Mouse (Mus musculus) bone marrow macrophage, adult 2 months (primary cell): ENCODE measurements around the gene Bmp2k. TPM values are rescaled to one million over a fixed set of nuclear protein-coding genes. Genes with fewer than 3 reads are reported as not detected.

Experiments used
- H3K27ac ChIP-seq: 2 replicates; pipeline ENCODE4 v1.5.1; 2012; ENCODE audit warnings: low read depth, low read length; ENCODE audit not compliant: insufficient read depth
- H3K4me1 ChIP-seq: 2 replicates; pipeline ENCODE4 v1.6.1; 2012; ENCODE audit warnings: low read length; ENCODE audit not compliant: control insufficient read depth, insufficient read depth
- H3K4me3 ChIP-seq: 2 replicates; pipeline ENCODE4 v1.5.1; 2012; ENCODE audit warnings: mild to moderate bottlenecking, low read length, moderate library complexity; ENCODE audit not compliant: insufficient read depth
- CTCF ChIP-seq: IDR thresholded peaks from 2 replicates; pipeline ENCODE4 v1.5.1; 2012; ENCODE audit warnings: low read depth, mild to moderate bottlenecking, low read length, moderate library complexity
- POLR2A ChIP-seq: IDR thresholded peaks from 2 replicates; pipeline ENCODE4 v1.6.1; 2012; ENCODE audit warnings: mild to moderate bottlenecking, low read depth, low read length, borderline replicate concordance
- polyA plus RNA-seq: library from polyadenylated mRNA; stranded (reverse); fragments of >200 nt; gene quantifications from 2 replicates; pipeline ENCODE4 v1.2.4, GENCODE M21; 2012; ENCODE audit not compliant: missing spikeins, insufficient read depth, insufficient read length

Gene Bmp2k
- polyA plus RNA-seq, 1 experiment = 41.5 TPM

DNA sequence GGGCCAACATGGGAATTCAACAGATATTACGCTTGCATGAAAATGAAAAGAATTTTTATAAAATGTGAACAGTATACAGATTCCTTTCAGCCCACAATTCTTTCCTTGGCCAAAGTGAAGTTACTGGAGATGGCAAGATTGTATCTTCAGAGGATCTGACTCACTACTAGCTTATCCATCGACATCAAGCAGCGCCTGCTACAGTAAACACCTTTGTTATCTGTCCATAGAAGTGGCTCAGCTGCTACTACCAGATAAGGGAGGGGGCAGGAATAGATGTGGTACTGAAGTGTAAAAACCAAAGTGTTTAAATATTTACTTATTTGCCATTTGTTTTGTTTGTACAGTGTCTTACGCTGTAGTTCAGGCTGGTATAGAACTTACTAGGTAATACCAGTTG lies 8.6 kb upstream of the Bmp2k start:
- H3K27ac ChIP-seq = no peak overlapping the region
- no peak overlapping the region for H3K4me3 ChIP-seq
- H3K4me1 ChIP-seq = peaks cover 4% of the 10 kb centered on the region; the same call in 1 of the 2 replicates
- TF ChIP-seq POLR2A (no peak), CTCF (no peak)

DNA sequence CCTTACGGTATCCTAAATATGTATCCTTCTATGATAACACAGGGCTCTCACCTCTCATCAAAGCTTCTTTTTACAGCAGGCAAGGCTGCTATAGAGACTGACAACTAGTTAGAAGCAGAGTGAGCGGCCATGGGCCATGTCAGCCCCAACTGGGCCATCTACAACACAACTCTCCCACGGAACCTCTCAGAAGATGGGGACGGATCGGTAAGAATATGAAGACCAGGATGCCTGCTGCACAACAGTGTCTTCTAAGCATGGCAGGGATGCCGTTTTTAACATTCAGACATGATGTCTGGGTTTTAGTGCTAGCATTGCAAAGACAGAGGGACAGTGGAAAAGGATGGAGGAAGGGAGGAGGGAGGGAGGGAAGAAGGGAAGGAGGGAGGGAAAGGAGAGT lies 6.3 kb upstream of the Bmp2k start:
- no peak overlapping the region for H3K4me3 ChIP-seq
- no peak overlapping the region for H3K27ac ChIP-seq
- TF ChIP-seq CTCF (no peak), POLR2A (no peak)
- peaks cover 7% of the 10 kb centered on the region for H3K4me1 ChIP-seq

DNA sequence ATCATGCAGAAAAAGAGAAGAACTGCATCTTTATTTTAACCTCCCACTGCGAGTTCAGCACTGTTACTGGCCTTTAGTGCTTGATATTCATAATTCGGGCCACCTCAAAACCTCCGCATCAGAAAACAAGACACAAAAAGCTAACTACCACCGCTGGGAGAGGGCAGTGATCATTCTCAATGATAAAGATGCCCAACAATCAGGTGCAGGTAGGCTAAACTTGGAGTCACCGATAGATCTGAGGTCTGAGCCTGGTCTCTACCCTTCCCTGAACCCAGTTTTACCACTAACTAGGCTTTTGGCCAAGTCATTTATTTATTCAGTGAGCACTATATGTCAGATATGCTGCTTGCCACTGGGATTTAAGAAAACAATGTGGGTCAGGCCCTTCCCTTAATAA lies 4.8 kb upstream of the Bmp2k start:
- H3K4me3 ChIP-seq = no peak overlapping the region
- H3K4me1 ChIP-seq = peaks cover 15% of the 10 kb centered on the region
- TF ChIP-seq POLR2A (no peak), CTCF (no peak)
- no peak overlapping the region for H3K27ac ChIP-seq

DNA sequence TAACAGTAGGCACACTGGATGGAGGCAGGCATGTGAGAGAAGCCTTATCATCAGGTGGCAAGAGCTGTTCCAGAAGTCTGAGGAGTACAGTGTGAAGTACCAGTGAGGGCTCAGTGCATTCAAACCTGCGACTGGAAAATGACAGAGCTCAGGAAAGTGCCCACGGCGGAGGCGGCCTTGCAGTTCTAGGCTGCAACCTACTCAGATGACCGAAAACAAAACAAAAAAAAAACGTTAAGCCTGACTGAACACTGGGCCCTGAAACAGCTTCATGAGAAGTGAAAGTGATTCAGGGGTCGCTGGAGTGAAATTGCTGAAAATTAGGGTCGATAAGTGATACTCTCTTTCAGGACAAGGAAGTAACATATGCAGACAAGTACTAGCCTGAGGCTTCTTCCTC lies 4.4 kb upstream of the Bmp2k start:
- TF ChIP-seq CTCF = no peak
- TF ChIP-seq POLR2A = no peak
- Histone ChIP-seq H3K4me1 (peaks cover 14% of the 10 kb centered on the region), H3K27ac (no peak overlapping the region)

DNA sequence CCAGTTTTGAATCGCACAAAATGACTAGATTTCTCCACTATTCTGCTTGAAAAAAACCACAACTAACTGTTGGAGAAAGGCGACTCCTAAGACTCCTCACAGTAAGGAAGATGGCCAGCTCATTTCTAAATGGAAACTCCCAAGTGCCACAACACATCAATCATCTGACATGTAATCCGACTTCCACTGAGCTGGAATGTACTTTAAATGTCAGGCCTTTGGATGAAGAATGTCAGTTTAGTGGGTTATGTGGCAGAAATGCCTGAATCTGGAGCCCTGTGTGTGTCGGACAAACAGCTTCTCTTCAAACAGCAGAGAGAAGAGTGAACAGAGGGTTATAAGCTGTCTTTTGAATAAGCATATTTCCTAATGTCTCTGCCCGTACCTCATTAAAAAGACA lies 1.7 kb upstream of the Bmp2k start:
- Histone ChIP-seq H3K4me3 (no peak overlapping the region), H3K4me1 (peaks cover 24% of the 10 kb centered on the region), H3K27ac (no peak overlapping the region)
- TF ChIP-seq POLR2A = no peak
- no peak for TF ChIP-seq CTCF

More for the DNA sequence above, 4.4 kb upstream of the Bmp2k start:
- no peak overlapping the region for H3K4me3 ChIP-seq

DNA sequence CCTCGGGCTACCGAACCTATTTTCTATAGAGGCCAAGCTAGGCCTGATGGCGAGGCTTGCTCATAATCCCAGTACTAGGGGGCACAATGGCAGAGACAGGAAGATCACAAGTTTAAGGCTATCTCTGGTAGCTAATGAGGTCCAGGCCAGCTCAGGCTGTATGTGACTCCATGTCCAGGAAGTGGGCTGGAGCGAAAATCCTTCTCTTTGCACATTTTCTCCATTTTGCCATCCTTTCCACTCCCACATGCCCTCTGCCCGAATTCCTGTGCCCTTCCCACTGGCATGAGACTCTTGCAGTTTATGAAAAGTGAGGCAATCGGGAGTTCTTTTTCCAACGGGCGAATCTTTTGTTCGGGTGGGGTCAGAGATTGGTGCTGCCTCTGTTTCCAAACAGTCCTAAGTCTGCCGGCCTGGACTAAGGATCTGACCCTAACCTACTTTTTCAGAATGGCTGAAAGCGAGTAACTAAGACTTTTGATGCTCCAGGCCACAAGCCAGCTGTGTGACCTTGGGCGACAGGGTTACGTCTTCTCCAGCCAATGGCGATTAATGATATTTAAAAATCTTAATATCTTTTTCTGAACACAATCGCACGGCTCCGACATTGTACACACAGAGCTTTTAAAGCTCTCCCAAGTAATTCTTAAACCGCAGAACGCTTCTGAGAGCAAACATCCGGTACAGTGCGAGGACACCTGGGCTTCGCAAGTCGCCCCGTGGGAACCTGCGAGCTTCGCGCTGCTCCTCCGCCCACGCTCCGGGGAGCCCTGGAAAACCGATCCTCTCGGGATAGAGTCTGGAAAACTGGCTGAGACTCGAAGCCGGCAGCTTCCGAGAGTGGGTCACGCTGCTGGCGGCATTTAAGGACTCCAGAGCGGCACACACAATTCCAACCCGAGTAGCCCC lies 834 bp upstream of the Bmp2k start:
- peaks cover 33% of the 10 kb centered on the region for H3K4me1 ChIP-seq
- peak overlapping the region; percentile 93 for H3K27ac ChIP-seq
- TF ChIP-seq CTCF (no peak), POLR2A (no peak)
- peak overlapping the region; percentile 85 for H3K4me3 ChIP-seq

DNA sequence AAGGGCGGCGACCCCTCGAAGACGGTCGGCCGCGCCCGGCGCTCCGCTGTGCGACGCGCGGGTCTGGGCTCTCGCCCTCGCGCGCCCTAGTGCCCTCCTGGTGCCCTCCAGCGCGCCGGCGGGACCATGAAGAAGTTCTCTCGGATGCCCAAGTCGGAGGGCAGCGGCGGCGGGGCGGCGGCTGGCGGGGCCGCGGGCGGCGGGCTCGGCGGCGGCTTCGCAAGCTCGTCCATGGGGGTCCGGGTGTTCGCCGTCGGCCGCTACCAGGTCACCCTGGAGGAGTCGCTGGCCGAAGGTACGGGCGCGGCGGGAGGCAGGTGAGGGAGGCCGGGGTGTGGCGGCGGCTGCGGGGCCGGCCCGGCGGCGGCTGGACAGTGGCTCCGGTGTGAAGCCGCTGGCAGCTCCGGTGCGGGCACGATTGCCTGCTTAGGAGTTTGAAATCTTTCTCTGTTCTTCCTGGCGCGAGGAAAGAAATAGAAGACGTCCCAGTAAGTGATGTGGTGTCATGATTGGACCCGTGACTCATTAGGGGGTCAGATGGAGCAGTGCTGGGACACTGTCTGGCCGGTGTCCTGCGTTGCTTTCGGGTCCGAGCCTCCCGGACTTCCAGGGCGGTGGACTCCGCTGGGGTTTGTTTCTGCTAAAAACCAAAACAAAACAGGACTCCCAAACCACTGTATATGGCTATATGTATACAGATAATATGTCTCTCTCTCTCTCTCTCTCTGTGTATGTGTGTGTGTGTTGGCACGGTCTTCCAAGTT lies 495 bp downstream of the Bmp2k start:
- H3K4me1 ChIP-seq = peaks cover 43% of the 10 kb centered on the region
- peak overlapping the region; percentile 86 for H3K4me3 ChIP-seq
- no peak for TF ChIP-seq POLR2A
- peak overlapping the region; percentile 65 for H3K27ac ChIP-seq

DNA sequence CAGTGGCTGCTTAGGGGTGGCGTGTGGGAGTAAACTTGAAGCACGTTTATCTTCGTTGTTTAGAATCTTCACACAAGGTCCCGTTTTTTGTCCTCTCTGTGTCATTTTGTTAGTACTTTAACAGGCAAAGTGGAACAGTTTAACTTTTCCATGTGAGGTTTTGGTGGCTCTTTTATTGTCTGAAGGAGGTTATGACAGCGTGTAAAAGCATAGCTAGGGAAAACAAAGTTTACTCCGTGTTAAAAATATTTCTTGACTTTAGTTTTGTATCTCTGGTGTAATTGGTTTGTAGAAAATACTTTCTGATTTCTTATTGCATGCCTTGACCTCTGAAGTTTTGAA lies 1.0 kb downstream of the Bmp2k start:
- Histone ChIP-seq H3K4me3 (peak overlapping the region; percentile 86), H3K4me1 (peaks cover 45% of the 10 kb centered on the region), H3K27ac (peak overlapping the region; percentile 65)
- TF ChIP-seq POLR2A (no peak), CTCF (no peak)

DNA sequence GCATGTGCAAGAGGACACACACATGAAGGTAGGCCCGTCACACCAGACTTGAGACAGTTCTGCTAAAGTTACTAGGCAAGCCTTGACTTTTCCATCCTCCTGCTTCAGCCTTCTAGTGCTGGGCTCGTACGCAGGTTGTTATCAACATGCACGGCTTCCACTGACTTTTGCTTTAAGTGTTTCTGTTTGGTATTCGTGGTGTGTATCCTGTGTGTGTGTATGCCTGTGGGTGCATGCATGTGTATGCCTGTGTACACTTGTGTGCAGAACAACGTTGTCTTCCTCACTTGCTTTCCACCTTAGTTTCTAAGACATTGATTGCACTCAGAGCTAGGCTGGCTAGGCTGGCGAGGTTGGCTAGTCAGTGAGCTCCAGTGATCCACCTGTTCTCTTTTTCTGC lies 2.1 kb downstream of the Bmp2k start:
- Histone ChIP-seq H3K4me1 (peaks cover 45% of the 10 kb centered on the region), H3K4me3 (peak overlapping the region; percentile 48), H3K27ac (no peak overlapping the region)
- TF ChIP-seq POLR2A (no peak), CTCF (no peak)

DNA sequence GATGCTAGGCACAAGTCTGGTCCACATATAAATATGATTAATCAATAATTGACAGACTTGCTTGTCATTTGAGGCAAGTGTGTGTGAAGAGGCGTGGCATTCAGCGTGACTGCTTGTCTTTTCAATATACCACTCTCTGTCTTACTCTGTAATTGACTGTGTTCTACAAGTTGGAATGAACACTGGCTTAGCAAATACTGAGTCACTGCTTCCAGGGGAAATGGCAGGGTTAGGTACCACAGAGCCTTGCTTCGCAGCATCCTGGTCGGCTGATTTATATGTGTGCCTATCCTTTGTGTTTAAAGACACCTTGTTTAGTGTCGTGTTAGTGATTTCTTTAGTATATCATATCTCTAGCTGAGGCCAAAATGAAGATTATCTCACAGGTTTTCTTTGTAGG lies 3.0 kb downstream of the Bmp2k start:
- no peak overlapping the region for H3K27ac ChIP-seq
- H3K4me1 ChIP-seq = peaks cover 47% of the 10 kb centered on the region
- TF ChIP-seq POLR2A (no peak), CTCF (no peak)
- H3K4me3 ChIP-seq = no peak overlapping the region
